Mouse (Mus musculus): Measurements from ENCODE around the gene Clec9a.

- TF ChIP-seq GATA1 (IDR thresholded peaks at IDR 0.05; ENCODE audit: borderline replicate concordance, low read length): no peak
- no peak for TF ChIP-seq FLI1 (IDR thresholded peaks at IDR 0.05; ENCODE audit: low read length)
Observed at GRCm38 (mm10) chr6:129393732-129394131, 14.9 kb upstream of the Clec9a start.
